Mouse (Mus musculus) macrophage (primary cell): Measurements from ENCODE around the gene Gm8271. TPM values are rescaled to one million over a fixed set of nuclear protein-coding genes. Genes with fewer than 3 reads are reported as not detected.
"Not testable (repeated sequence)": the region's sequence is repeated elsewhere in the genome, so short reads cannot be mapped to it uniquely, and the experiment has no call there.

Experiments
- H3K27ac ChIP-seq: fragments of 350-480 bp; formaldehyde crosslinking; 2 replicates; pipeline ENCODE4 v1.9.0; 2021
- H3K36me3 ChIP-seq: fragments of 350-480 bp; formaldehyde crosslinking; 2 replicates; pipeline ENCODE4 v1.9.0; 2021; ENCODE audit errors: inconsistent target
- H3K4me3 ChIP-seq: fragments of 350-480 bp; formaldehyde crosslinking; 2 replicates; pipeline ENCODE4 v1.9.0; 2021; ENCODE audit errors: inconsistent target
- H3K79me2 ChIP-seq: fragments of 350-480 bp; formaldehyde crosslinking; 2 replicates; pipeline ENCODE4 v1.9.0; 2021; ENCODE audit errors: inconsistent target
- WGBS: methylation state at CpG from one replicate; pipeline ENCODE4 v1.1.7; 2026; ENCODE audit warnings: inconsistent platforms; ENCODE audit not compliant: missing documents; 5-methylcytosine and 5-hydroxymethylcytosine counted together
- polyA plus RNA-seq: library from polyadenylated mRNA; stranded (reverse); fragments of 250-400 nt; gene quantifications from 3 replicates; pipeline ENCODE4 v1.2.4, GENCODE M21; 2018; ENCODE audit warnings: inconsistent platforms
- total RNA-seq, 78 experiments: library from RNA; depleted of rRNA; stranded (reverse); fragments of 250-400 nt; gene quantifications; 1 replicate in 9 of 78; 2 replicates in 24 of 78; 3 replicates in 43 of 78; 4 replicates in 2 of 78; pipeline ENCODE4 v1.2.4; 2018; ENCODE audit warnings: inconsistent platforms in 56 of 78

The Gm8271 gene
- not detected for total RNA-seq (2018; cell fraction: chromatin; rRNA removed)
- not detected for total RNA-seq (2018; cell fraction: cytosol; rRNA removed)
- total RNA-seq (2018; cell fraction: nucleus; rRNA removed), result not detected
- polyA plus RNA-seq, result not detected in 3 replicates

GRCm38 (mm10) chr14:5185493-5185892, at the start of gene Gm8271:
Gm8271 (plus strand) TSS chr14:5185793.
- H3K27ac ChIP-seq, H3K36me3 ChIP-seq, H3K79me2 ChIP-seq, H3K4me3 ChIP-seq: not testable (repeated sequence)
- WGBS, result no CpG with 5 or more reads among the region's 3 CpGs

DNA sequence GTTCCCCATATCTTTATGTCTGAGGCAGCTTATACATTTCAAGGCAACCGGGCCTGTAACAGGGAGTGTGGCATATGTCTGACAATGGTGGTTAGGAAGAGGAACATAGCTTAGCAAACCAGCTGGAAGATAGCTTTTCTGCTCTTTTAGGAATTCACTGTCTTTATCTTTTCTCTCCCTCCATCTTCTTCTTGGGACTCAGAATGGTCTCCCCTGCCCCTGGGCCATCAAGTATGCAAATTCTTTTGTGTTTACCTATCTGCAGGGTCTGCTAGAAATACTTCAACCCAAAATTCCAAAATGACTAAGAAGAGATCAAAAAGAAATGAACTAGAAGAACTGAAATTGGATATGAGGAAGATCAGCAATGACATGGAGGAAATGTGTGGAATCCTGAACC, 21.4 kb upstream of the Gm8271 start, which contains the start of gene Gm3317:
Gene Gm3317 (plus strand): TSS at position 301 of the 400 bp plus-strand sequence.
- not testable (repeated sequence) for H3K27ac ChIP-seq, H3K4me3 ChIP-seq, H3K79me2 ChIP-seq, H3K36me3 ChIP-seq
- no CpG with 5 or more reads among the region's 1 CpGs for WGBS

Other genes starting within 250 kb of the Gm8271 start
- gene Gm8297, start 201.9 kb upstream of the Gm8271 start, polyA plus RNA-seq, result not detected in 3 replicates
- not detected in 3 replicates for gene Gm3298, start 169.9 kb upstream of the Gm8271 start, polyA plus RNA-seq
- gene 4930555G01Rik, start 135.2 kb upstream of the Gm8271 start, polyA plus RNA-seq, result not detected in 3 replicates
- not detected in 3 replicates for gene Gm8281, start 114.8 kb upstream of the Gm8271 start, polyA plus RNA-seq
- not detected in 3 replicates for gene Gm8279, start 54.3 kb upstream of the Gm8271 start, polyA plus RNA-seq
- gene Gm3317, start 21.3 kb upstream of the Gm8271 start, polyA plus RNA-seq, result not detected in 3 replicates
- gene Gm3526, start 74.8 kb downstream of the Gm8271 start, polyA plus RNA-seq, result not detected in 3 replicates
- not detected in 3 replicates for gene Gm3542, start 149.1 kb downstream of the Gm8271 start, polyA plus RNA-seq
- gene Gm3500, start 203.3 kb downstream of the Gm8271 start, polyA plus RNA-seq, result not detected in 3 replicates